8 mouse cellular contexts compared by ENCODE assay signal in the genomic region with DNA sequence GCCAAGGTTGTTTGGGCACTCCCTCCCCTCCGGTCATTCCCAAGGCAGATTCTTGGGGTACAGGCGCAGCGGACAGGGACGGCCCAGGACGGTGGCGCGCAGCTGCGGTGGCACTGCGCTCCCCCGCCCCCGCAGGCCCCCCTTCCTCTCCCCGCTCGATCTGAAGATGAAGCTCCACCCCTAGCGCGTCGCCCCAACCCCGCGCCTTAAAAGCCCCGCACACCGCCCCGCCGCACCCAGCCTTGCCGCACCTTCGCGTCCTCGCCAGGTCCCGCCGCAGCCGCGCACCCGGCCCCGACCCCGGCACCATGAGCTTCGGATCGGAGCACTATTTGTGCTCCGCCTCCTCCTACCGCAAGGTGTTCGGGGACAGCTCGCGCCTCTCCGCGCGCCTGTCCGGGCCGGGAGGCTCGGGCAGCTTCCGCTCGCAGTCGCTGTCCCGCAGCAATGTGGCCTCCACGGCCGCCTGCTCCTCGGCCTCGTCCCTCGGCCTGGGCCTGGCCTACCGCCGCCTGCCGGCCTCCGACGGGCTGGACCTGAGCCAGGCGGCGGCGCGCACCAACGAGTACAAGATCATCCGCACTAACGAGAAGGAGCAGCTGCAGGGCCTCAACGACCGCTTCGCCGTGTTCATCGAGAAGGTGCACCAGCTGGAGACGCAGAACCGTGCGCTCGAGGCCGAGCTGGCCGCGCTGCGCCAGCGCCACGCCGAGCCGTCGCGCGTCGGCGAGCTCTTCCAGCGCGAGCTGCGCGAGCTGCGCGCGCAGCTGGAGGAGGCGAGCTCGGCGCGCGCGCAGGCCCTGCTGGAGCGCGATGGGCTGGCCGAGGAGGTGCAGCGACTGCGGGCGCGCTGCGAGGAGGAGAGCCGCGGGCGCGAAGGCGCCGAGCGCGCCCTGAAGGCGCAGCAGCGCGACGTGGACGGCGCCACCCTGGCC. TPM values are rescaled to one million over a fixed set of nuclear protein-coding genes. Genes with fewer than 3 reads are reported as not detected.
DNase-seq lines count a peak whose midpoint lies in the region; ATAC-seq and TF ChIP-seq lines count a peak whose summit lies in the region.

Ina (plus strand) TSS at position 252 of the 935 bp plus-strand sequence.
Nt5c2 (minus strand) TSS at position 707 of the 935 bp plus-strand sequence.

- H3K4me3 ChIP-seq in spleen, adult 2 months (ENCODE audit: extremely low read depth, insufficient read depth, insufficient read length) = peak within 1 kb of the TSS; percentile 17; the same call in 1 of the 2 replicates
- peak within 1 kb of the TSS; percentile 3 to 37; a peak in 3 of 4 replicates for H3K4me3 ChIP-seq in liver, embryonic 14.5 days (ENCODE audit: insufficient read depth in 1 of 2, low read depth in 2 of 2, low read length in 2 of 2)

- no peak for DNase-seq in spleen, adult 2 months (ENCODE audit: low read depth in 1 of 2, low spot score in 2 of 2)
- no peak for DNase-seq in spleen, postnatal 36 days (ENCODE audit: low spot score in 2 of 2)
- peak; percentile 85 to 90 for DNase-seq in cerebellum, postnatal 36 days
- DNase-seq in frontal cortex, postnatal 36 days (ENCODE audit: low spot score in 2 of 2) = peak; percentile 69 to 81
- peak; percentile 10 to 51 for DNase-seq in kidney, postnatal 36 days
- peak; percentile 9 to 27 (median 26) for DNase-seq in liver, embryonic 14.5 days (ENCODE audit: low read depth in 3 of 3, low spot score in 3 of 3)
- peak; percentile 40 for DNase-seq in retina, adult 2 months (ENCODE audit: low read depth, low spot score)
- DNase-seq in natural killer cell, adult 2 months (ENCODE audit: low spot score in 2 of 2) = no peak

- no peak for TF ChIP-seq CTCF in spleen, adult 2 months (IDR thresholded peaks at IDR 0.05; ENCODE audit: extremely low read depth, insufficient read depth, insufficient read length, insufficient replicate concordance)
- TF ChIP-seq CTCF in liver, embryonic 14.5 days (IDR thresholded peaks at IDR 0.05; ENCODE audit: low read depth) = no peak

- no peaks in the 10 kb centered on the region for H3K9me3 ChIP-seq in liver, embryonic 14.5 days (ENCODE audit: control insufficient read depth, low read length)

- peak within 1 kb of the TSS; percentile 40 for H3K4me2 ChIP-seq in liver, embryonic 14.5 days (ENCODE audit: low read depth)

- H3K27me3 ChIP-seq in spleen, adult 2 months (ENCODE audit: control insufficient read depth, insufficient read depth, low read length) = peaks cover 14% of the 10 kb centered on the region
- peaks cover 57% of the 10 kb centered on the region for H3K27me3 ChIP-seq in liver, embryonic 14.5 days (ENCODE audit: control insufficient read depth, insufficient read depth, low read length)

- 2% methylated on average over 117 of the region's 124 CpGs for WGBS in spleen, adult 2 months
- WGBS in liver, embryonic 14.5 days (ENCODE audit: insufficient replicate concordance) = under 1% methylated on average over 123 of the region's 124 CpGs

- no peak for TF ChIP-seq POLR2A in spleen, adult 2 months (IDR thresholded peaks at IDR 0.05; ENCODE audit: low read depth, low read length)

- peaks cover 11% of the 10 kb centered on the region for H3K4me1 ChIP-seq in spleen, adult 2 months (ENCODE audit: control insufficient read depth, insufficient read depth, insufficient read length)
- H3K4me1 ChIP-seq in liver, embryonic 14.5 days (replicated peaks; ENCODE audit: control insufficient read depth in 2 of 2, insufficient read depth in 2 of 2, low read length in 1 of 2) = no peaks in the 10 kb centered on the region

- no peak within 1 kb of the TSS for H3K9ac ChIP-seq in liver, embryonic 14.5 days (replicated peaks)

- no peaks in the 10 kb centered on the region for H3K36me3 ChIP-seq in spleen, adult 2 months (ENCODE audit: control insufficient read depth, insufficient read depth, low read length)
- no peaks in the 10 kb centered on the region for H3K36me3 ChIP-seq in liver, embryonic 14.5 days (replicated peaks; ENCODE audit: control insufficient read depth, insufficient read depth, low read depth)

- 0 out of 2 replicates have a peak, but pooled peaks have one; percentile 18 for ATAC-seq in liver, embryonic 14.5 days (ENCODE audit: insufficient read depth)

- H3K27ac ChIP-seq in spleen, adult 2 months (ENCODE audit: insufficient read depth, low read length) = no peak within 1 kb of the TSS
- no peak within 1 kb of the TSS for H3K27ac ChIP-seq in liver, embryonic 14.5 days

- TF ChIP-seq EP300 in liver, embryonic 14.5 days (IDR thresholded peaks at IDR 0.05; ENCODE audit: low read depth) = no peak

RNA-seq across cellular contexts. Expression of gene Ina, which starts in this region (rescaled TPM):
- polyA plus RNA-seq in spleen, adult 2 months (2012; rRNA removed) = 0.02 TPM in 1 of 2 replicates, not detected in the other
- 0.02 and 0.36 TPM in 2 replicates for polyA plus RNA-seq in liver, embryonic 14.5 days (2012; rRNA removed)
- polyA plus RNA-seq in liver, embryonic 14.5 days (2014; fragmentation: Nextera tagmentation; extraction: Ambion mirVana) = 0.09 TPM in 1 of 2 replicates, not detected in the other

RNA-seq across cellular contexts. Expression of gene Nt5c2, which starts in this region (rescaled TPM):
- 10.2 and 11.1 TPM in 2 replicates for polyA plus RNA-seq in spleen, adult 2 months (2012; rRNA removed)
- polyA plus RNA-seq in liver, embryonic 14.5 days (2012; rRNA removed) = 10.7 and 14.9 TPM in 2 replicates
- 45.0 and 52.3 TPM in 2 replicates for polyA plus RNA-seq in liver, embryonic 14.5 days (2014; fragmentation: Nextera tagmentation; extraction: Ambion mirVana)

Comparison
In these comparisons a context has a peak if more than half of its experiments do, and no peak if none do; other contexts are left out.
1. DNase-seq: peak in cerebellum, postnatal 36 days (2 of 2), frontal cortex, postnatal 36 days (2 of 2), kidney, postnatal 36 days (2 of 2), liver, embryonic 14.5 days (3 of 3) and retina, adult 2 months (single experiment); none in spleen, adult 2 months (0 of 2), spleen, postnatal 36 days (0 of 2) and natural killer cell, adult 2 months (0 of 2).